In genomic region chr3:149683561-149683960, GRCm38 (mm10) we compare ENCODE assay signal across 15 mouse cellular contexts.
"Had no signal": no experiment of that assay in that cellular context is flagged by ENCODE, and none has a peak within 500 bp of the region (broad histone marks: within the 10 kb centered on the region; RNA-seq: fewer than 3 reads in every experiment).

No protein-coding gene starts in this region.

- DNase-seq: heart, postnatal 14 days; heart, postnatal 36 days; heart, postnatal 4 days; kidney, adult 11 months; kidney, adult 18-20 months; kidney, adult 2 months; kidney, adult 8-10 months; kidney, adult 9 months; kidney, postnatal 10 days; kidney, postnatal 14 days; kidney, postnatal 25 days; kidney, postnatal 36 days; kidney, postnatal 4 days; layer of hippocampus, adult 9-11 months; layer of hippocampus, postnatal 36 days had no signal
